Mouse (Mus musculus): Measurements from ENCODE around the gene Kctd21.

Gene Kctd21

DNA sequence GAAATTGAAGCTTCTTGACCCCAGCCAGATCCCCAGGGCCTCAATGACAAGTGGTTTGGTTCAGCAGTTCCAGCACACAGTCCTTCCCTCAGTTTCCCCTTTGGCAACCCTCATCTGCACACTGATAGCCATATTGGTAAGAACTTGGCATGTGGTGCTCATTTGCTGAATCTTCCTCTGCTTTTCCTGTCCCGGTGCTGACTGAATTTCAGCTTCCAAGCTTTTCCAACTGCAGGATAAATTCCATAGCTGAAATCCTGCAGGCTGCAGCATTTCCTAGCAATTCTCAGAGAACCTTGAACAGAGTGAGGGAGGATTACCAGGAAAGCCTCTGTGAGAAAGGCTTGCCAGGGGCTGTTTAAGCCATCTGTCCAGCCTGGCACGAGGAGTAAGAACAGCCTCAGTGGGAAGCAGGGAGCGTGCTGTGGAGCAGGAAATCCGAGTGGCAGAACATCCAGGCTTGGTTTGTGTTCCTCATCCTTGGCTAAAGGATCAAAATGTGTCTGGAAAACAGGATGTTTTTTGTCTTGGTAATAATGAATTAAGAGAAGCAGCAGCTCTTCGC, 54.8 kb downstream of the Kctd21 start:
- DNase-seq (ENCODE audit: low spot score in 2 of 2), result peak; percentile 52 to 64

DNA sequence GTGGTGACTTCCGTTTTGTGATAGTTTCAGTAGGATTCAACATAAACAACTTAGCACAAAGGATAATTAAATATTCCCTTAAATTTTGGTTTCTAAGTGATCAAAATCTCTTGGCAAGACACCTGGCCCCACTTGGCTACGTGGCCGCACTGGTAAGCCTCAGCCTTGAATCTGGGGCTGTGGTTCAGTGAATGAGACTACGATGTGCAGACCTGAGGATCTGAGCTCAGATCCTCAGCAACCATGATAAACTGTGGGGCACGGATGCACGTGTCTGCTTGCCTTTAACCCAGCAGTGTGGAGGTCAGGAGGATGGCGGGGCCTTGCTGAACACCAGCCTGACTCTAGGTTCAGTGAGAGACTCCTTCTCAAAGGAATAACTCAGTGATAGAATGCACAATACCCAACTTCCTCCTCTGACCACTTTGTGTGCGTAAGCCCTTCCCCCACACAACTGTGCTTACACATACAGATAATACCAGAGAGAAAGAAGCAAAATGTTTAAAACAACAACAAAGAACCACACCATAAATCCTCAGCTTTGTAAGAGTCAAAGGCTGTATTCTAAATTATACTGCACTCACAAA, 55.5 kb downstream of the Kctd21 start:
- DNase-seq (ENCODE audit: low spot score in 2 of 2), result no peak

DNA sequence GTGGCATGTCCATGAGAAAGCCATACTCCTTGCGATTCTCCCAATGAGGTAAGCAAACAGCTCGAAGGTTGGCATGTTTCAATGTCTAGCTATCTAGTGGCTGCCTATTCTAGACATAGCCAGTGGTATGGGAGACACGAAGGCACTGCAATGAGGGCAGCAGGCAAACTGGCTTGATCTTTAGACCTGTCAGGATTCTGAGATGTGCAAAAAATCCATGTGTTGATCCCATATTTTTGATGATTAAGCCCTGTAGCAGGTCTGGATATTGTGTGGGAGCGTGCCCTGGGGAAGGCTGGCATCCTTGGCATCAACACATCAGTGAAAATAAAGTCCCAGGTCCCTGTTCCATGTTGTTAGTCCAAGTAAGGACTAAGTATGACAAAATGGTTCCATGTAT, 56.4 kb downstream of the Kctd21 start:
- no peak for DNase-seq (ENCODE audit: low spot score in 2 of 2)

DNA sequence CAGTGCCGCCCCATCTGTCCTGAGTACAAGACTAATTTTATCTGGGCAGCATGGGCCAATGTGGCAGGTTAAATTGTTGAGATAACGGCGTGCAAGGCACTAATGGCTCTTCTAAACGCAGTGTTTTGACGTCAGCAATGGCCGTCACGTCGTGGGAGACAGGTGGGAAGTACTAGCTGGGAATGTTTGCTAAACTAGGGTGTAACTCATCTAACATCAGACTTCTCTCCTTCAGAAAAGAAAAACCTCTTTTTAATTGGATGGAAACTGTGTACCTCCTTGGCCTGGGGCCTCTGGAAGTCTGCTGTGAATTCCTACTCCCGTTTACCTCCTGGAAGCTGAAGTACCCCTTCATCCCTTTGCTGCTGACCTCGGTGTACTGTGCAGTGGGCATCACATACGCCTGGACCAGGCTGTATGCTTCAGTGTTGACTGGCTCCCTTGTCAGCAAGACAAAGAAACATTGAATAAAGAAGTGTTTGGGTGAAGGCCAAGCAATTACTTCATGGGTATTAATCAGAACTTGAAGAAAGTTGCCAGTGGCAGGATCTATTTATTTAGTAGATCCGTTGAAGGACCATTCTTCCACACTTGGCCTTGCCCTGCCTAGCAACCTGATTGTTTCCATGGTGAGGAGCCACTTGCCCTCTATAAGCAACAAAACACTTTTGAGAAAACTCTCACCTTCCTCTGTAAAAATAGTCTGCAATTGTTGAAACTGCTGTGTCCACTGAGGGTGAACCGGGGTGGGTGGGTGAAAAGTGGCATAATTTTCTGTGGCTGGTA, 59.4 kb downstream of the Kctd21 start:
- DNase-seq (ENCODE audit: low spot score in 2 of 2), result no peak

DNA sequence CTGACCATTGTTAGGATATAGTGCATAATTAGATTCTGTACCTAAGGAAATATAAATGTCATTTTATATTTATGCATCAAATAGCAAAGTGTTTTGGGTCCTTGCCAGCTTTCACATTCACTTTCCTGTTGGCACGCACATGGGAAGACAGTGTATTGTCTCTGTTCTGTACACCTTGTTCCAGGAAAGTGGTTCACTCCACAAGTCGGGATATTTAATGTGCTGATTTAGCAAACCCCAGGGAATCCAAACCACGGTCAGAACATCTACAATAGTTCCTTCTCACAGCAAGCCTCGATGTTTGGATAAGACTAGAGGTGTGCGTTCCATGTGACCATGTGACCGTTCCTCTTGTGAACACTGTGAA, 59.9 kb downstream of the Kctd21 start:
- no peak for DNase-seq (ENCODE audit: low spot score in 2 of 2)

DNA sequence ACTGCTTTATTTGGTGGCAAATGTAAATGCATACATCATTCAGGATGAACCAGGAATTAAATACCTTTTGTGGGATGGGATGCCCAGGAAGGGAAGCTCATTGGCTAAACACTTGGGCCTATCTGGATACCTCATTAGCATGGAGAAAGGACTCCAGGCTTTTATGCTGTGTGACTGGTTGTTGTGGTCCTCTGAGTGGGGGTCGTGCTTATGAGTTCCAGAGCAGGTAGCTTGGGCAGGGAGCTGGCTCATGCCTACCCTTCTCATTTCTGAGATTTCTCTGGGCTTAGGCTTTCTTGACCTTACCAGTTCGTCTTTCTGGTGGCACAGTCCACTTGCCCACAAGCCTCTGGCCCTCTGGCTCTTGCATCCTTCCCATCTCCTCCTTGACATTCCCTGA, 62.2 kb downstream of the Kctd21 start:
- DNase-seq (ENCODE audit: low spot score in 2 of 2), result no peak

DNA sequence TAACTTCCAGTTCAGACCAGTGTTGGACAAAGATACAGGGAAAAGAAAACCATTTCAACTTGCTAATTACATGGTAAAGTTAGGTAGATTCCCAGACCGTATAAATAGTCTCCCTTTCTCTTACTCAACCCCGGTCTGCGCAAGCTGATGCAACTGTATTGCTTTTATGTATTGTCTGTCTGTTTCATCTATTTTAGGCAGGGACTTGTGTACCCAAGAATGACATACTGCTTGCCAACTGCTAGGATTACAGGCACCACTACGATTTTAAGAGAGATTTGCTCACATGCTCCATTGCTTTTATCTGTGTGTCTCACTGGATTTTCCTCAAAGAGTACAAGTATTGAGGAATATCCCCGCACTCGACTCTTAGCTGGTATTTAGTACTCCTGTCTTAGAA, 66.8 kb downstream of the Kctd21 start:
- no peak for DNase-seq (ENCODE audit: low spot score in 2 of 2)

Measured in frontal cortex, postnatal 10 days (tissue).